Mouse (Mus musculus) neural tube, embryonic 10.5 days (tissue): ENCODE measurements around the gene Nat9.

Experiments
- DNase-seq: peaks from one replicate; pipeline ENCODE4 v3.0.0-alpha.2; 2017; ENCODE audit warnings: low spot score; ENCODE audit errors: extremely low spot score

The Nat9 gene

DNA sequence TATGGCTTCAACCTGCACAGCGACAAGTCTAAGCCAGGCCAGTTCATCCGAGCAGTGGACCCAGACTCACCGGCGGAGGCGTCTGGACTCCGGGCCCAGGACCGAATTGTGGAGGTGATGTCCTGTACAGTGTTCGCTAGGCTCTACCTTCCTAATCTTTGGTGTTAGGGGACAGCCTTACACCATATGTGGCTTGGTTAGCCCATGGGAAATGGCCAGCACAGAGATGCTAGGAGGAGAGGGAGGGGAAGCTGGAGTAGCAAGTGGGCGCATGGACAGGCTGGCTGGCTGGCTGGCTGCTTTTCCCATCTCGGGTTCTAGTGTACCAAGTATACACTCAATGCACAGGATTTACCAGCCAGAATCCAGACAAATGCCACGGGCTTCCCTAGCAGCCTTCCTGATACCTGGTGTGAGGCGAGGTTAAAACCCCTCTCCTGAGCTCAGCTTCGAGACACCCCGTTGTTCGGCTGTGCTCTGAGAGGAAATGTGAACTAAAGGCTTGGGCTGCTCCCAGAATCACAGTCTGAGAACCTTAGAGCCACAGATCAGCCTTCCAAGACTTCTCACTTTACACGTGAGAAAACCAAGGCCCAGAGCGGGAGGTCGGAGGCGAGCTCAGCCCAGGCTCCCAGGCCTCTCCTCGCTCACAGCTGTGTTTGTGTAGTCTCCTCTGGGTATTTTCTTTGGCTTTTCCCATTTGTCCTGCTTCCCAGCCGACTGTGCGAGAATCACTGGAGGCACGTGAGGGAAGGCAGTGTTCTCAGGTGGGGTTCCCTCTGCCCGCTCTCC, 11.1 kb downstream of the Nat9 start:
- no peak for DNase-seq

DNA sequence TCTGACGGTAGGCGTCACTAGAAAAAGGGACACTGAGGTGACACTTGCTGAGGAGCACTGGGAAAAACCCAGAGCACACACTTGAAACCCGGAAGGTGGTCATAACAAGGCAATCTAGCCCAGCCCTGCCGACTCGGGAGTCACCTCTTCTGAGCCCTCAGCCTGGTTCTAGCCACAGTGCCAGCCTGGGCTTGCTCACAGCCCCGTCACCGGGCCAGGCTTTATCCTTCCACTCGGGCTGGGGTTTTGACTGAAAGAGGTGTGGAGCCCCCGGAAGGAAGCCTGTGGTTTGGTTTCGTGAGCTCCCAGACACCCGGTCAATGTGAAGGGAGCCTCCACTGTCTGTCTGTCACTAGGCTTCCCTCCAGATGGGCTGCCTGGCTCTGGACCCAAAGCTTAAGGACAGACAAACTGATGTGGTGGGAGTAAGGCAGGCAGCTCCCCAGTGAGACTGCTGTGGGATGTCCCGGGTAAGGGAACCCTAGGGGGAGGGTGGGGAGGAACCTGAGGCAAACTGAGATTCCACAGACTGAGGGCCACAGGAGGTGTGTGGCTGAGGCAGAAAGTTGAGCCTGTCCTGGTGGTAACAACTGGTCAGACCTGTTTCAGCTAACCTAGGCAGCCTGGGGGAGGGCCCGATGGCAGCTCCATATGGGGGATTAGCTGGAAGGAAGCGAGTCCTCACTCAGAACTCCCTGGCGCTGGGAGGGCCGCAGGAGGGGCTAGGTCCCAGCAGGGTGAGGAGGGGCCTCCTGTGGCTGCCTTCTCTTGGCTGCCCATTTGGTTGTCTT, 13.9 kb downstream of the Nat9 start:
- DNase-seq, result no peak

DNA sequence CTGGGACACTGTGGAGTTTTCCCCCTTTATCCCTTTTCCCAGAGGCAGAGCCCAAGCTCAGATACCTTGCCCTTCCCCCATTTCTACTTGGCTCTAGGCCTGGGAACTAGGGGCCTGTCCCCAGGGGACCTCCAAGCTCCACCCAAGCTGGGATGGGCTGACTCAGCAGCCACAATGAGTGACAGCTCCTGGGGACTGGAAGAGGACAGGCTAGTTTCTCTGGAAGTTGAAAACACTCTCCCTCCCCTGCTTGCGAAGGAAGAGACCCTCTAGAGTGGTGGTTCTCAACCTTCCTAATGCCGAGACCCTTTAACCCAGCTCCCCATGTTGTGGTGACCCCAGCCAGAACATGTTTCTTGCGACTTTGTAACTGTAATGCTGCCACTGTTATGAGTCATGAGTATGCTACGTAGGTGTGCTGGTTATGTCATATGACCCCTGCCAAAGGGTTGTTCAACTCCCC, 14.8 kb downstream of the Nat9 start:
- no peak for DNase-seq

DNA sequence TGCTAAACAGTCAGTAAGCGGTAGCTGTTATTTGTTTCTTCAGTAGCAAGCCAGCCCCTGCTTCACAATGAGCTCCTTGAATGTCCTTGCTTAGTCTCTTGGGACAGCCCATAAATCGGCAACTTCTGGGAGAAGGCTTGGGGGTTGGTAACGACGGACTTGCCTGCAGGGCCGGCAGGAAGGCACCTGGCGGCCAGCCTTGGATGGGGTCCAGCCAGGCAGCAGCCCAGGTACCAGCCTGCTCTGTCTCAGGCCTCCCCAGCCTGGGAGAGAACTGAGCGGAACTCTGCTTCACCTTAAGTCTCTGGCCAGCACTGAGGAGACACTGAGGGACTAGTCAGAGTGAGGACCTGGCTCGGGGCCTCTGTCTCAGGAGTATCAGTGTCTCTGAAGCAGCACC, 16.5 kb downstream of the Nat9 start:
- DNase-seq, result no peak

DNA sequence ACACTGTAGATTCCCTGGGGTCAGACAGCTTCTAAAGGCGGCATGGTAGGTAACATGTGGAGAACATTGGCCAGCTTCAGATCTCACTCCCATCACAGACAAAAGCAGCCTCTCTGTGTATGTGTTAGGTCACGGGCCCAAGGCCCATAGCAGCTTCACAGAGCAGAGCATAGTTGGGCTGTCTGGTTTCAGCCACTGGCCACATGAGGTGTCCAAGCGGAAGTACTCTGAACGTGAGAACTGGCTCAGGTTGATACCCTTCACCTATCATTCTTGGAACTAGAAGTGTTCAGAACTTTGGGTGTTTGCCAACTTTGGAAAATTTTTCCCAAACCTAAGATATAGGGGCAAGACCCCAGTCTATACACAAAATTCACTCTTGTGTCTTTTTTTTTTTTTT, 18.2 kb downstream of the Nat9 start:
- no peak for DNase-seq

DNA sequence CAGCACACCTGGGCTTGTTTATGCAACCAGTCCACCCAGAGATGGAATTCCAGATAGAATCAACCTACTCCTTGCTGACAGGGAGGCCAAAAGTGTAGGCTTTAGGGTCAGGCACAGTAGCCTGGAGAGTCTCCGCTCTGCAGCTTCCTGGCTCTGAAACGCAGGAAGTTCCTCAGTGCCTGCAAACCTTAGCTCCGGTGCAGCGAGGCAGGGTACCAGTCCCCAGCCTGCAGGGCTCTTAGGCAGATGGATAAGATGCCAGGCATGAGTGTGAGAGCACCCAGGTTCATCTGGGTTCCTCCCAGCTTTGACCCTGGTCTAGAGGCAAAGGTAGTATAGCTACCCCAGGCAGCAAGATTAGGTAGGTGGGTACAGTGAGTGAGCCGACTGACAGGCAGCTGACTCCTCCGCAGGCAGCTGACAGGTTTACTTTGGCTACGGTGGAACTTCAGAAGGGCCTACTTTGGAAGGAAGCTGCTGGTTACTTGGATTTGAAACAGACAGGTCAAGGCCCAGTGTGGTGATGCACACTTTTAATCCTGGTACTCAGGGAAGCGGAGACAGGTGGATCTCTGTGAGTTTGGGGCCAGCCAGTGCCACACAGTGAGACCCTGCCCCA, 19.9 kb downstream of the Nat9 start:
- DNase-seq, result no peak

DNA sequence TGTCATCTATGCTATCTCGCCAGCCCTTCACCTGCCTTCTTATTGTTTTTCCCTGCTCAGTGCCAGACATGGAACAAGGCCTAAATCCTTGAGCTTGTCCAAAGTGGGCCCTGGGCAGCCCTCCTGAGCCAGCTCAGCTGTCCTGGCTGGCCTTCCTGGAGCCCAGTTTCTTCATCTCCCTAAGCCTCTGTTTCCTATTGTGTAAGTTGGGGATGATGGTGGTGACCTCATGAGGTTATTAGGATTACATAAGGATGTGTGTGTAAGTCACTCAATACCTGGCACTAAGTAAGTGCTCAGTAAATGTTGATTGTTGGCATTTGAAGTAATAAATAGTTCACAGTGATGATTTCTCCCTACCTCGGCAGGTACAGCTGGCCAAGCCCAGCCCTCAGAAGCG, 20.9 kb downstream of the Nat9 start:
- no peak for DNase-seq

DNA sequence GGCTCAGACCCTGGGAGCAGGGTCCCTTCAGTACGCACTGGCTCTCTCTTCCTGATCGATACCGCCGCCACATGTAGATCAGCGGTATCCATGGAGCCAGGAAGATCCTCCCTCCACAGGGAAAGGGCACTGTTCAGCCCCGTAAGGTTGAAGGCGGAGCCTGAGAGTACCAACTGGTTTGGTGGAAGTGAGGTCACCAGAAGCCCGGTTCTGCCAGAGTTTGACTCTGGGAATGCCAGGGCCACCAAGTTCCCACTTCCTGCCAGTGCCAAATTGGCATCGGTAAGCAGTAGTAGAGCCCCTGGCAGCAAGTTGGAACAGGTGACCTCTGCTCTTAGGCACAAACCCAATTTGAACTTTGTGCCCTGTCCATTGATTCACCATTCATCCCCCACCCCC, 22.7 kb downstream of the Nat9 start:
- DNase-seq, result no peak

DNA sequence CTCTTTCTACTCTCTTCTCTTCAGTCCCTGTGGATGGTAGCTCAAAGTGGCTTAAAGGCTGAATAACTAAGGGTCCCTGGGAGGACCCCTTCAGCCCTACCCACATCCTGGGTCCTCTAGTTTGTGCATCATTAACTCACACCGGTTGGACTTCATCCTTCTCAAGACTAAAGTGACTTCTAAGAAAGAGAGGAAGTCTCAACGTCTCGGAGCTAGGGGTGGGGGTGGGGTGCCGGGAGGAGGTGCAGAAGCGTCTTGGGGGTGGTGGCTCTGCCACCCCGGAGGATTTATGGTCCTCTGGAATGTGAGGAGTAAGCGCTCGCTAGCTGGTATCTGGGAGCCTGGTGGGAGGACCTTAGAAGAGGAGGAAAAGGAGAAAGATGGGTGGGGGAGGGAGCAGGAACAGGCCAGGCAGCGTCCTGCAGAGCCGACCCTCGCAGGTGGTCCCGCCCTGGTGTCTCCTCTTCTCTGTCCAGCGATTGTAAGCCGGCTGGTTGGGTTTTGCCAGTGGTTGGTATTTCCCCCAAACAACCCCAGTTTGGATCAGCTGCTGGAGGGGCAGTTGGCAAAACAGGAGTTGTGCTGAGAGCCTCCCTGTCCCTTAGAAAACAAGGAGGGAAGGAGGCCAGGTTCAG, 23.2 kb downstream of the Nat9 start:
- DNase-seq, result no peak

DNA sequence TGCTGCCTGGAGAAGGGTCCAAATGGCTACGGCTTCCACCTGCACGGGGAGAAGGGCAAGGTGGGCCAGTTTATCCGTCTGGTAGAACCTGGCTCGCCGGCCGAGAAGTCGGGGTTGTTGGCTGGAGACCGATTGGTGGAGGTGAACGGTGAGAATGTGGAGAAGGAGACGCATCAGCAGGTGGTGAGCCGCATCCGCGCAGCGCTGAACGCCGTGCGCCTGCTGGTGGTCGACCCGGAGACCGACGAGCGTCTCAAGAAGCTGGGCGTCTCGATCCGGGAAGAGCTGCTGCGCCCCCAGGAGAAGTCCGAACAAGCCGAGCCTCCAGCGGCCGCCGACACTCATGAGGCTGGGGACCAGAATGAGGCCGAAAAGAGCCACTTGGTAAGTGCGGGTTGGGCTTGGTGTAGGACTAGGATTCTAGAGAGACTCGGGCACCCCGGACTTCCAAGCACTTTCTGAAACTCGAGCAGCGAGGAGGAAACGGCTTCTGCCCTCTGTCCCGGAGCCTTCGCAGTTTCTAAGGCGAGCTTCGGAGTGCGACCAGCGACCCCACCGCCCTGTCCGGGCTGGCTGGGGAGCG, 24.0 kb downstream of the Nat9 start:
- DNase-seq, result no peak

DNA sequence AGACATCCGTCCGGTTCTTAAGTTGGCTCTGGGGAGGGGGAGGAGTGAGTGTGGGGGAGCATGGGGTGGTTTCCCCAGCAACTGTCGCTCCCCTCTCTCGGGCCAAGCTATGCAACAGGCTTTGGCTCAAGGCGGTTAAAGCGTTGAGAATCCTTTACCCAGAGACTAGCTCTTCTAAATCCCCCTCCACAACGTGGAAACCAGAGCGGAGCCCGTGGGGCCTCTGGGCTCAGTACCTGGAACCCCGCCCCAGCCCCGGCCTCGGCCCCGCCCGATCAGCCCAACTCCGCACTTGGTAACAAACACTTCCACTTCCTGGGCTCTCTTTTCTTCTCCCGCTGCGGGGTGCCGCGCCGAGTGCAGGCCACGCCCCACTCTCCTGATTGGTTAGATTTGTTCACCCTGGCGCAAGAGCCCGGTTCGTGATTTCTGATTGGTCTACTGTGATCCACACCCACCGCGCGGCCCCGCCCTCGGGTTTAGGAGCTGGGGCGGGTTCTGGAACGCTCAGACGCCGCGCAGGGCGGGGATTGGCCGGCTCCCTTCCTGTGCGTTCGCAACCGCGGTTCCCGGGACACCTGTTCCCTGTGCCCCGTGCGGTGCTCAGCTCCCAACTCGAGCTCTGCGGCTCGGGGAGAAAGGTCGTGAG, 24.7 kb downstream of the Nat9 start, which contains the start of gene Slc9a3r1:
Gene Slc9a3r1, plus strand, starts transcription at position 510 of the 649 bp plus-strand sequence.
- DNase-seq, result peak; percentile 97

DNA sequence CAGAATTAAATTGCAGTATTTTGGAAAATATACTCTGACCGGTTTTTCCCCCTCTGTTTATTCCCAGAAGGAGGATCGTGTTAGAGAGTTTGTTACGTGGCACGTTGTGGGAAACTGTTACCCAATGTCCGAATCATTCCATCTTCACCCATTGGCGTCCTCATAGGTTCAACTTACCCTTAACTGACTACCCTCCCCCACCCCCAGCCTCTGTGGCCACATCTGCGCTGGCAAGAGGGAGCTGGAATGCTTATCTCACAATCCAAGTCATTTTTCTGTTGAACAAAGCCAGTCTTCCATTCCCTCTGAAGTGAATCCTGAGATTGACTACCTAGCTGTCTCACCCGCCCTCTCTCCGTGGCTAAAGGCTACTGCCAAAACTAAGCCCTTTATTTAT, 25.5 kb downstream of the Nat9 start:
- DNase-seq, result no peak

DNA sequence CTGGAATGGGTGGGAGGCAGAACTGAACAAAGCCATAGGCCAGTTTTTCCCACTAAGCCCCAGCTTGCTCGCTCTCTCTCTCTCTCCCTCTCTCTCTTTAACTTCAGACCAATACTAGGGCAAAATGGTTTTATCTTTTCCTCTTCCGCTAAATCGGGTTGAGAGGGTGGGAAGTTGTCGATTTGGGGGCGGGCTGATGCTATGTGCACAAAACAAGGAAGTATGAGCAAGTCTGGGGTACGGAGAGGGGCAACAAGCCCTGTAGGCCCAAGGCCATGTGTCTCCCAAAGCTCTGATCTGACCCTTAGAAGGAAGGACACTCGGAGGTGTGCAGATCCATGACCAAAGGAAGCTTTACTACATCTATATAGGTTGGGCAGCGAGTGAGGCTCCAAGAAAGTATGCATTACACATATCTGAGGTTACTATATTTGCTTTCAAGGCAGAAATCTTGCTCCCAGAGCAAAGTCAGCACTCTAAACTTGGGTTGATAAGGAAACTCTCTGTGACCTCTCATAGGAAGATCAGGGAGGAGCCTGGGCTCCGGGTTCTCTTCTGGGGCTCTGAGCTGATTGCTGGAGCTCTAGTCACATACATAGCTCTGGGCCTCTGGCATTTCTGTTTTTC, 26.0 kb downstream of the Nat9 start:
- no peak for DNase-seq

DNA sequence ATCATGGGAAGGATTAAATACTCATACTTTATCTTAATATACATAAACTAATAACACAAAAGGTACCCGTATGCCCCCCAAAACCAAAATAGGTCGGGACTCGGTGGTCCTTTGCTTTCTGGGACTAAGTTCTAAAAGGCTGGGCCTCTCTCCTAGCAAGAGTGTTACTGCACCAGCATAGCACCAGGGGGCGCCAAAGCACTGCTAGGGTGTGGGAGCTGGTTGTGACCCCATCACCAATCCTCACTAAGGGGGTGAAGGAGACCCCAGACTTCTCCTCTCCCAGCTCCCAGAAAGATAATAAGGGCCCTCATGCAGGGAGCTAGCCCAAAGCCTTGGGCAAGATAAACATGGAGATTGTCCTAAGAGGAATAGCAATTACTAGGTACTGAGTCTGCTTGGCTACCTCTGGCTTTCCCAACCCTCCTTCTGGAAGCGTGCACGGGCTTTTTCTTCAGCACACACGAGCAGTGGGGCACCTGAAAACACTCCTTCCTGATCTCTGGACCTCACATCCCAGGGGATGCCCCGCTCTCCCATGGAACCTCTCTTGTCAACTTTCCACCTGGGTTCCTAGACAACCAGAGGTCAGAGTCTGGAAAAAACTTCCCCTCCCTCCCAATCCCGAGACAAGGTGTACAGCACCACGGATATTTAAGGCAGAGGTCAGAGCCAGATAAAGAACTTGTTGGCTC, 26.6 kb downstream of the Nat9 start:
- peak; percentile 81 for DNase-seq

DNA sequence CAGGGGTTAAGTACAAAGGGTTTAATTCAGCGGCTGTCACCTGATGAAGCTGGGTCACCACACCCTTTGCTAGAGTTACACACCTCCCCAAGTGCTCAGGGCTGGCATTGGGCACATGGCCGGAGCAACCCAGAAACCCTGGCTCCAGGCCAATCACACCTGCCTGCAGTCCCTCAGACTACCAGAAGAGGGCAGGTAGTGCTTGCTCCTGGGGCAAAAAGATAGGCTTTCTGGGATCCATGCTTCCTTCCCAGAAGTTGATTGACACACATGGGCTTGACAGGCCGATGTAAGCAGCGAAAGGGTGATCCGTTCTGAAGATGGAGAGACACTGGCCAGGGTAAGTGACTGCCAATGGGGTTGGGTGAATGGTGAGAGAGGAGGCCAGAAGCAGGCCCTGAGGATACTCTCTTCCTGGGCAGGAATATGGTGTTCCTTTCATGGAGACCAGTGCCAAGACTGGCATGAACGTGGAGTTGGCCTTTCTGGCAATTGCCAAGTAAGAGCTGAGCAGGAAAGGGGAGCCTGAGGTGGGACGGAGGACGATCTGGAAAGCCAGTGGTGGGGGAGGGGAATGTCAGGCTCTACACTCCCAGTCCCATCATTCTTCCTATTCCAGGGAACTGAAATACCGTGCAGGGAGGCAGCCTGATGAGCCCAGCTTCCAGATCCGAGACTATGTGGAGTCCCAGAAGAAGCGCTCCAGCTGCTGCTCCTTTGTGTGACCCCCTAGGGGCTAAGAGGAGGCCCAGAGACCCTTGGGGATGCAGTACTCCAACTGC, 27.5 kb downstream of the Nat9 start:
- peak; percentile 69 for DNase-seq

DNA sequence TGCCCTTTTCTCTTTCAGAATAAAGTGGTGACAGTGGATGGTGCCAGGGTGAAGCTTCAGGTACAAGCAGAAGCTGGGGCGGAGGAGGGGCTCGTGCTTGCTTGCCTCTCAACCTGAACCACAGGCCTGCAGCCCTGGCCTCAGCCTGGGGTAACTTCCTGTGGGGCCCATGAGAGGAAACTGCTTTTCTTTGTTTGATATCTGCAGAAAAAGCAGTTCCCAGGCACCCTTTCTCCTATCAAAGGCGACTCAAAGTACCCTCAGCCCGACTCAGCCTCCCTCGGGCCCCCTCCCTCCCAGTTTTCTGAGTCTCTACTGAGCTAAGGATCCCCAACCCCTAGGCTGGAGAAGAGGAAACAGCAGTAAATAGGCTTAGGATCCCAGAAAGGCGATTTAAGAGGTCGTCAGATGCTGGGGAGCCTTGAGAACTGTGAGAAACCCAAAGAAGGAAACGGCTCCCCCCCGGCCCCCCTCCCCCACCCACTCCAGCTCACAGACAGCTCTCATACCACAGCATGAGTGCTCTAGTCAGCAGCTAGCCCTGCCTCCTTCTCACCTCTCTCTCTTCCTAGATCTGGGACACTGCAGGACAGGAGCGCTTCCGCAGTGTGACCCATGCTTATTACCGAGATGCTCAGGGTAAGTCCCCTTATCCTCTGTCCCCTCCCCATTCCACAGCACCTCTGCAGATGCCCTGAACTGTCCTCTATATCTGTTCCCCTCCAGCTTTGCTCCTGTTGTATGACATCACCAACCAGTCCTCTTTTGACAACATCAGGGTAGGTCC, 29.5 kb downstream of the Nat9 start:
- DNase-seq, result no peak

DNA sequence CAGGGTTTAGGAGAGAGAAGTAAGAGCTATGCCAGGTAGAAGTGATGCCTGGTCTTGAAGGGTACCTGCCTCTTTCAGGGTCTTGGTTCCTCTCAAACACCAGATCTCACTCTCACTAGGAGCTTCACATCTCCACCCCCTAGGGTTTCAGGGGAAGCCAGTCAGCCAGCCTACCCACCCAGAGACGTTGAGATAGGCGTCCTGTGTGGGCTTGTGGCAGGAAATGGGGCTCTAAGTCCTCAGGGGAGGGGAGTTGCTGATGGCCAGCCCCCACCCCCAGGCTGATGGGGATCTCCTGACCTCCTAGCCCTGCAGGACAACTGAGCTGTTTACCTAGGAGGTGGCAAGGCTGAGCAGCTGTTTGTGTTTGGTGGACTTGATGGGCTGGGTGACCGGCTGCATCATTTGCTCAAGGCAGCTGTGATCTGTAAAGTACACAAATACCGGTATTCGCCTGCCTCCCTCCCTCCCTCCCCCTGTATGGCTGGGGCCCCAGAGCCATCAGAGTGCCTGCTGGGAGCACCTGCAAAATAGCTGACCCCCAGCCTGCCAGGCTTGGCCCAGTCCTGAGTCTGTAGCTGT, 32.5 kb downstream of the Nat9 start:
- no peak for DNase-seq
